Mouse (Mus musculus) CD4-positive helper T cell, adult 2 months (primary cell): ENCODE measurements around the gene Tet3.
A peak's percentile ranks its signal among the peaks of the same experiment; 100 is the strongest.

Experiments
- DNase-seq: peaks from one replicate; pipeline ENCODE4 v3.0.0-alpha.2; 2012; ENCODE audit warnings: low read depth, missing footprints, low spot score

Tet3 gene

GRCm38 (mm10) chr6:83440510-83441258 lies 18.2 kb downstream of the Tet3 start:
- DNase-seq, result peak; percentile 70

GRCm38 (mm10) chr6:83440197-83440509 lies 18.7 kb downstream of the Tet3 start:
- DNase-seq, result no peak

GRCm38 (mm10) chr6:83439781-83440180 lies 19.1 kb downstream of the Tet3 start:
- DNase-seq, result no peak

- DNase-seq, result no peak
Observed at GRCm38 (mm10) chr6:83439119-83439767, 19.6 kb downstream of the Tet3 start.

- DNase-seq, result no peak
Observed at GRCm38 (mm10) chr6:83438584-83438983, 20.3 kb downstream of the Tet3 start.

- DNase-seq, result no peak
Observed at GRCm38 (mm10) chr6:83437802-83438201, 21.1 kb downstream of the Tet3 start.

- DNase-seq, result peak; percentile 74
Observed at GRCm38 (mm10) chr6:83437225-83437624, 21.7 kb downstream of the Tet3 start.

- DNase-seq, result no peak
Observed at GRCm38 (mm10) chr6:83436547-83436946, 22.3 kb downstream of the Tet3 start.

- DNase-seq, result no peak
Observed at GRCm38 (mm10) chr6:83435174-83435573, 23.7 kb downstream of the Tet3 start.

GRCm38 (mm10) chr6:83433546-83433945 lies 25.3 kb downstream of the Tet3 start:
- no peak for DNase-seq

- no peak for DNase-seq
Observed at GRCm38 (mm10) chr6:83432966-83433365, 25.9 kb downstream of the Tet3 start.

GRCm38 (mm10) chr6:83427968-83428731 lies 30.7 kb downstream of the Tet3 start:
- DNase-seq, result peak; percentile 43

- no peak for DNase-seq
Observed at GRCm38 (mm10) chr6:83427512-83427911, 31.4 kb downstream of the Tet3 start.

GRCm38 (mm10) chr6:83426576-83426975 lies 32.3 kb downstream of the Tet3 start:
- DNase-seq, result no peak

- peak; percentile 39 for DNase-seq
Observed at GRCm38 (mm10) chr6:83424053-83424404, 34.9 kb downstream of the Tet3 start.

GRCm38 (mm10) chr6:83423400-83424052 lies 35.4 kb downstream of the Tet3 start:
- no peak for DNase-seq

- no peak for DNase-seq
Observed at GRCm38 (mm10) chr6:83421866-83422649, 36.8 kb downstream of the Tet3 start.

GRCm38 (mm10) chr6:83419516-83419915 lies 39.4 kb downstream of the Tet3 start:
- no peak for DNase-seq

- DNase-seq, result peak; percentile 64
Observed at GRCm38 (mm10) chr6:83417531-83417930, 41.4 kb downstream of the Tet3 start.

- no peak for DNase-seq
Observed at GRCm38 (mm10) chr6:83417104-83417502, 41.8 kb downstream of the Tet3 start.
